Mouse (Mus musculus) kidney, postnatal 0 days (tissue): Measurements from ENCODE around the gene Fam107b. TPM values are rescaled to one million over a fixed set of nuclear protein-coding genes. Genes with fewer than 3 reads are reported as not detected.

Experiments used
- ATAC-seq: fragments of 200-750 bp; cut with Nextera tagmentation; replicated peaks from 2 replicates; pipeline ENCODE4 v1.8.0; 2017; ENCODE audit warnings: low read depth, moderate number of reproducible peaks, moderate TSS enrichment, moderate library complexity; ENCODE audit not compliant: low FRiP score
- DNase-seq: peaks from one replicate; pipeline ENCODE4 v3.0.0-alpha.2; 2016; ENCODE audit warnings: low spot score
- H3K27ac ChIP-seq: fragments of 300-500 bp; sonication (generic); 2 replicates; pipeline ENCODE4 v1.5.1; 2014; ENCODE audit warnings: mild to moderate bottlenecking
- H3K27me3 ChIP-seq: fragments of 300-500 bp; sonication (generic); 2 replicates; pipeline ENCODE4 v1.6.1; 2014; ENCODE audit warnings: low read length, mixed read lengths; ENCODE audit not compliant: insufficient read depth
- H3K36me3 ChIP-seq: fragments of 300-500 bp; sonication (generic); 2 replicates; pipeline ENCODE4 v1.6.1; 2014; ENCODE audit warnings: low read length, mixed read lengths; ENCODE audit not compliant: insufficient read depth
- H3K4me1 ChIP-seq: fragments of 300-500 bp; sonication (generic); replicated peaks from 2 replicates; pipeline ENCODE4 v1.6.1; 2014; ENCODE audit warnings: antibody characterized with exemption, low read length, mixed read lengths; ENCODE audit not compliant: insufficient read depth
- H3K4me2 ChIP-seq: fragments of 300-500 bp; sonication (generic); 2 replicates; pipeline ENCODE4 v1.6.1; 2014; ENCODE audit warnings: mild to moderate bottlenecking, low read length, moderate library complexity, mixed read lengths
- H3K4me3 ChIP-seq: fragments of 300-500 bp; sonication (generic); replicated peaks from 2 replicates; pipeline ENCODE4 v1.5.1; 2014; ENCODE audit warnings: low read depth, low read length
- H3K9ac ChIP-seq: fragments of 300-500 bp; sonication (generic); 2 replicates; pipeline ENCODE4 v1.6.1; 2014; ENCODE audit warnings: low read depth, low read length
- H3K9me3 ChIP-seq: fragments of 300-500 bp; sonication (generic); replicated peaks from 2 replicates; pipeline ENCODE4 v1.6.1; 2016; ENCODE audit warnings: low read length, inconsistent platforms, mixed read lengths
- CTCF ChIP-seq: IDR thresholded peaks from 2 replicates; pipeline ENCODE4 v1.5.1; 2016; ENCODE audit warnings: antibody characterized with exemption, low read depth, mild to moderate bottlenecking, moderate library complexity
- WGBS: fragments of 180-500 bp; shearing (Covaris S2); extraction: QIAGEN DNeasy Blood & Tissue Kit; methylation state at CpG from one replicate; pipeline ENCODE4 v1.1.7; 2014; 5-methylcytosine and 5-hydroxymethylcytosine counted together
- polyA plus RNA-seq: library from polyadenylated mRNA; unstranded; fragments of >200 nt; fragmentation: Nextera tagmentation; extraction: Ambion mirVana; gene quantifications from 2 replicates; pipeline ENCODE4 v1.2.1, GENCODE M21; 2015

Fam107b gene
- polyA plus RNA-seq, 1 experiment from 2014 or later: 62.6 TPM

- Histone ChIP-seq H3K9me3 (no peaks in the 10 kb centered on the region), H3K9ac (no peak overlapping the region), H3K27me3 (no peaks in the 10 kb centered on the region), H3K27ac (no peak overlapping the region), H3K36me3 (no peaks in the 10 kb centered on the region), H3K4me1 (no peaks in the 10 kb centered on the region), H3K4me3 (no peak overlapping the region), H3K4me2 (no peak overlapping the region)
- no peak for TF ChIP-seq CTCF
- 57% methylated on average over 8 of the region's 8 CpGs for WGBS
- DNase-seq (no peak), ATAC-seq (no peak)
Measured at GRCm38 (mm10) chr2:3822483-3823455, 252.5 kb downstream of the Fam107b start.

Other genes with a start within 250 kb of the Fam107b start
- gene Rpp38, start 237.8 kb upstream of the Fam107b start, polyA plus RNA-seq: 25.2 and 25.6 TPM in 2 replicates
- 1.0 and 1.5 TPM in 2 replicates for gene Acbd7, start 234.3 kb upstream of the Fam107b start, polyA plus RNA-seq
- not detected in 2 replicates for gene Olah, start 173.3 kb upstream of the Fam107b start, polyA plus RNA-seq
- gene Meig1, start 147.8 kb upstream of the Fam107b start, polyA plus RNA-seq: 0.33 and 0.51 TPM in 2 replicates
- gene Dclre1c, start 146.4 kb upstream of the Fam107b start, polyA plus RNA-seq: 3.5 and 4.1 TPM in 2 replicates
- 9.5 TPM in 2 replicates for gene Suv39h2, start 95.5 kb upstream of the Fam107b start, polyA plus RNA-seq
- gene Gm45902, start 57.7 kb upstream of the Fam107b start, polyA plus RNA-seq: 2.6 and 2.8 TPM in 2 replicates
- 73.4 and 80.1 TPM in 2 replicates for gene Hspa14, start 57.7 kb upstream of the Fam107b start, polyA plus RNA-seq
- 0.33 and 0.54 TPM in 2 replicates for gene Cdnf, start 57.5 kb upstream of the Fam107b start, polyA plus RNA-seq